Mouse (Mus musculus) embryonic facial prominence, embryonic 14.5 days (tissue): ENCODE measurements at regions not wholly inside any gene's neighbourhood (a gene's known extent, or its start where the extent isn't known, plus 50 kb on each side); places are given as distances from the start of the nearest gene placed in this dataset.

Experiments
- ATAC-seq: fragments of 200-750 bp; cut with Nextera tagmentation; 2 replicates; pipeline ENCODE4 v1.8.0; 2017; ENCODE audit warnings: low read depth, moderate number of reproducible peaks, moderate TSS enrichment
- DNase-seq: peaks from one replicate; pipeline ENCODE4 v3.0.0-alpha.2; 2015; ENCODE audit warnings: low spot score
- H3K27ac ChIP-seq: fragments of 300-500 bp; sonication (generic); replicated peaks from 2 replicates; pipeline ENCODE4 v1.5.1; 2014; ENCODE audit warnings: low read depth, mild to moderate bottlenecking, low read length, moderate library complexity
- H3K27me3 ChIP-seq: fragments of 300-500 bp; sonication (generic); replicated peaks from 2 replicates; pipeline ENCODE4 v1.6.1; 2014; ENCODE audit warnings: low read length; ENCODE audit not compliant: control insufficient read depth, insufficient read depth
- H3K36me3 ChIP-seq: fragments of 300-500 bp; sonication (generic); 2 replicates; pipeline ENCODE4 v1.6.1; 2014; ENCODE audit warnings: low read length, mixed read lengths; ENCODE audit not compliant: control insufficient read depth, insufficient read depth
- H3K4me1 ChIP-seq: fragments of 300-500 bp; sonication (generic); 2 replicates; pipeline ENCODE4 v1.6.1; 2014; ENCODE audit warnings: antibody characterized with exemption, low read length; ENCODE audit not compliant: control insufficient read depth, insufficient read depth
- H3K4me2 ChIP-seq: fragments of 300-500 bp; sonication (generic); 2 replicates; pipeline ENCODE4 v1.6.1; 2014; ENCODE audit warnings: low read depth, mild to moderate bottlenecking, low read length, moderate library complexity, mixed read lengths
- H3K4me3 ChIP-seq: fragments of 300-500 bp; sonication (generic); 2 replicates; pipeline ENCODE4 v1.5.1; 2014; ENCODE audit warnings: low read depth, mild to moderate bottlenecking, low read length
- H3K9ac ChIP-seq: fragments of 300-500 bp; sonication (generic); 2 replicates; pipeline ENCODE4 v1.6.1; 2014; ENCODE audit warnings: low read depth, mild to moderate bottlenecking, low read length, moderate library complexity, mixed read lengths
- H3K9me3 ChIP-seq: fragments of 300-500 bp; sonication (generic); 2 replicates; pipeline ENCODE4 v1.6.1; 2016; ENCODE audit warnings: low read length; ENCODE audit not compliant: control insufficient read depth
- WGBS: fragments of 180-500 bp; shearing (Covaris S2); extraction: QIAGEN DNeasy Blood & Tissue Kit; methylation state at CpG from one replicate; pipeline ENCODE4 v1.1.7; 2014; 5-methylcytosine and 5-hydroxymethylcytosine counted together

- H3K4me3 ChIP-seq = no peak overlapping the region
- H3K4me1 ChIP-seq = no peaks in the 10 kb centered on the region
- no peak overlapping the region for H3K27ac ChIP-seq
- no peaks in the 10 kb centered on the region for H3K27me3 ChIP-seq
- ATAC-seq (peak; percentile 74), DNase-seq (peak; percentile 55)
- WGBS = 62% methylated on average over 6 of the region's 6 CpGs
- no peaks in the 10 kb centered on the region for H3K9me3 ChIP-seq
- no peak overlapping the region for H3K9ac ChIP-seq
- H3K36me3 ChIP-seq = no peaks in the 10 kb centered on the region
- H3K4me2 ChIP-seq = no peak overlapping the region
Measured at GRCm38 (mm10) chr7:61939971-61940705, 406.2 kb upstream of the Ndn start.

- no peak overlapping the region for H3K27ac ChIP-seq
- H3K4me3 ChIP-seq = no peak overlapping the region
- H3K9me3 ChIP-seq = no peaks in the 10 kb centered on the region
- H3K4me1 ChIP-seq = no peaks in the 10 kb centered on the region
- no peak overlapping the region for H3K4me2 ChIP-seq
- no peaks in the 10 kb centered on the region for H3K36me3 ChIP-seq
- no peaks in the 10 kb centered on the region for H3K27me3 ChIP-seq
- 39% methylated on average over 2 of the region's 2 CpGs for WGBS
- no peak overlapping the region for H3K9ac ChIP-seq
- DNase-seq (peak; percentile 62), ATAC-seq (peak; percentile 79)
Measured at GRCm38 (mm10) chr7:61982203-61982932, 364.0 kb upstream of the Ndn start.

- Histone ChIP-seq H3K9ac (no peak overlapping the region), H3K36me3 (no peaks in the 10 kb centered on the region), H3K4me3 (no peak overlapping the region), H3K4me1 (no peaks in the 10 kb centered on the region), H3K27me3 (no peaks in the 10 kb centered on the region), H3K9me3 (no peaks in the 10 kb centered on the region), H3K4me2 (no peak overlapping the region), H3K27ac (no peak overlapping the region)
- WGBS = 85% methylated on average over 3 of the region's 3 CpGs
- ATAC-seq = no peak
- no peak for DNase-seq
Measured at GRCm38 (mm10) chr7:62026635-62027034, 319.7 kb upstream of the Ndn start.

GRCm38 (mm10) chr7:62045743-62046451, 300.5 kb upstream of the Ndn start:
- no peaks in the 10 kb centered on the region for H3K36me3 ChIP-seq
- no peaks in the 10 kb centered on the region for H3K27me3 ChIP-seq
- ATAC-seq (peak; percentile 79), DNase-seq (peak; percentile 31)
- H3K27ac ChIP-seq = no peak overlapping the region
- 63% methylated on average over 3 of the region's 3 CpGs for WGBS
- no peaks in the 10 kb centered on the region for H3K4me1 ChIP-seq
- no peak overlapping the region for H3K9ac ChIP-seq
- H3K4me3 ChIP-seq = no peak overlapping the region
- no peak overlapping the region for H3K4me2 ChIP-seq
- no peaks in the 10 kb centered on the region for H3K9me3 ChIP-seq

- Histone ChIP-seq H3K4me2 (no peak overlapping the region), H3K27ac (no peak overlapping the region), H3K4me3 (no peak overlapping the region), H3K9ac (no peak overlapping the region), H3K9me3 (no peaks in the 10 kb centered on the region), H3K36me3 (no peaks in the 10 kb centered on the region), H3K27me3 (no peaks in the 10 kb centered on the region), H3K4me1 (no peaks in the 10 kb centered on the region)
- WGBS = 75% methylated on average over 2 of the region's 2 CpGs
- ATAC-seq (no peak; the same call in 1 of the 2 replicates), DNase-seq (no peak)
Measured at GRCm38 (mm10) chr7:62046452-62046809, 299.9 kb upstream of the Ndn start.

- Histone ChIP-seq H3K4me1 (no peaks in the 10 kb centered on the region), H3K9me3 (no peaks in the 10 kb centered on the region), H3K27ac (no peak overlapping the region), H3K27me3 (no peaks in the 10 kb centered on the region), H3K4me2 (no peak overlapping the region), H3K36me3 (no peaks in the 10 kb centered on the region), H3K9ac (no peak overlapping the region), H3K4me3 (no peak overlapping the region)
- 41% methylated on average over 1 of the region's 1 CpGs for WGBS
- DNase-seq (peak; percentile 31), ATAC-seq (peak; percentile 53; the same call in 1 of the 2 replicates)
Measured at GRCm38 (mm10) chr7:62078607-62079006, 267.8 kb upstream of the Ndn start.

GRCm38 (mm10) chr7:62085120-62085849, 261.1 kb upstream of the Ndn start:
- H3K27me3 ChIP-seq = no peaks in the 10 kb centered on the region
- DNase-seq (peak; percentile 75), ATAC-seq (peak; percentile 92)
- no peak overlapping the region; the same call in 1 of the 2 replicates for H3K27ac ChIP-seq
- no peaks in the 10 kb centered on the region for H3K9me3 ChIP-seq
- no peak overlapping the region for H3K4me3 ChIP-seq
- H3K9ac ChIP-seq = no peak overlapping the region
- no peaks in the 10 kb centered on the region for H3K4me1 ChIP-seq
- H3K36me3 ChIP-seq = no peaks in the 10 kb centered on the region
- H3K4me2 ChIP-seq = no peak overlapping the region
